Mouse (Mus musculus): ENCODE data around the gene Cacna2d3.

GRCm38 (mm10) chr14:28887373-28887772, 834.3 kb downstream of the Cacna2d3 start:
- TF ChIP-seq POLR2AphosphoS2 (IDR thresholded peaks at IDR 0.05; ENCODE audit: low read depth, low read length) (no peak), POLR2A (IDR thresholded peaks at IDR 0.05; ENCODE audit: low read depth, low read length) (no peak), CTCF (conservative IDR thresholded peaks at IDR 0.05 in 1 of 2, IDR thresholded peaks at IDR 0.05 in 1 of 2; ENCODE audit: low read depth in 2 of 2, low read length in 2 of 2) (no peak), ETS1 (conservative IDR thresholded peaks at IDR 0.05; ENCODE audit: low read depth, low read length) (no peak), TCF12 (IDR thresholded peaks at IDR 0.05; ENCODE audit: low read depth, low read length) (no peak), HCFC1 (IDR thresholded peaks at IDR 0.05; ENCODE audit: low read depth, low read length) (no peak), PAX5 (IDR thresholded peaks at IDR 0.05; ENCODE audit: low read length) (no peak), JUND (conservative IDR thresholded peaks at IDR 0.05; ENCODE audit: low read depth, low read length) (no peak), USF1 (IDR thresholded peaks at IDR 0.05; ENCODE audit: low read depth, low read length) (no peak), ELF1 (IDR thresholded peaks at IDR 0.05; ENCODE audit: low read depth, low read length) (no peak)

Data from CH12.LX (cell line).